Mouse (Mus musculus) lung, embryonic 15.5 days (tissue): ENCODE results near the gene Adarb2. TPM values are rescaled to one million over a fixed set of nuclear protein-coding genes. Genes with fewer than 3 reads are reported as not detected.

Experiments used
- ATAC-seq: fragments of 200-750 bp; cut with Nextera tagmentation; 2 replicates; pipeline ENCODE4 v1.8.0; 2017; ENCODE audit warnings: moderate number of reproducible peaks, borderline replicate concordance; ENCODE audit not compliant: low FRiP score, low TSS enrichment; ENCODE audit errors: extremely low read depth
- H3K27ac ChIP-seq: fragments of 300-500 bp; sonication (generic); 2 replicates; pipeline ENCODE4 v1.5.1; 2015; ENCODE audit warnings: moderate library complexity, mild to moderate bottlenecking, inconsistent platforms
- H3K27me3 ChIP-seq: fragments of 300-500 bp; sonication (generic); 2 replicates; pipeline ENCODE4 v1.6.1; 2015; ENCODE audit warnings: inconsistent platforms
- H3K36me3 ChIP-seq: fragments of 300-500 bp; sonication (generic); 2 replicates; pipeline ENCODE4 v1.6.1; 2015; ENCODE audit warnings: inconsistent platforms
- H3K4me1 ChIP-seq: fragments of 300-500 bp; sonication (generic); 2 replicates; pipeline ENCODE4 v1.6.1; 2015; ENCODE audit warnings: inconsistent platforms
- H3K4me2 ChIP-seq: fragments of 300-500 bp; sonication (generic); 2 replicates; pipeline ENCODE4 v1.6.1; 2015; ENCODE audit warnings: inconsistent platforms, mild to moderate bottlenecking, moderate library complexity
- H3K4me3 ChIP-seq: fragments of 300-500 bp; sonication (generic); 2 replicates; pipeline ENCODE4 v1.5.1; 2015; ENCODE audit warnings: mild to moderate bottlenecking, inconsistent platforms
- H3K9ac ChIP-seq: fragments of 300-500 bp; sonication (generic); 2 replicates; pipeline ENCODE4 v1.6.1; 2015; ENCODE audit warnings: inconsistent platforms
- H3K9me3 ChIP-seq: fragments of 300-500 bp; sonication (generic); 2 replicates; pipeline ENCODE4 v1.6.1; 2016; ENCODE audit warnings: inconsistent platforms
- WGBS: fragments of 180-500 bp; shearing (Covaris S2); methylation state at CpG from one replicate; pipeline ENCODE4 v1.1.7; 2015; 5-methylcytosine and 5-hydroxymethylcytosine counted together
- polyA plus RNA-seq: library from polyadenylated mRNA; unstranded; fragments of >200 nt; fragmentation: Nextera tagmentation; extraction: Ambion mirVana; gene quantifications from 2 replicates; pipeline ENCODE4 v1.2.1, GENCODE M21; 2015

The Adarb2 gene
- polyA plus RNA-seq, 1 experiment from 2014 or later: 0.32 TPM

GRCm38 (mm10) chr13:8519204-8519603 lies 316.5 kb downstream of the Adarb2 start:
- Histone ChIP-seq H3K9me3 (no peaks in the 10 kb centered on the region), H3K36me3 (no peaks in the 10 kb centered on the region), H3K4me1 (no peaks in the 10 kb centered on the region), H3K4me3 (no peak overlapping the region), H3K9ac (no peak overlapping the region), H3K27ac (no peak overlapping the region), H3K4me2 (no peak overlapping the region), H3K27me3 (no peaks in the 10 kb centered on the region)
- ATAC-seq: no peak
- WGBS: 73% methylated on average over 5 of the region's 5 CpGs

- Histone ChIP-seq H3K4me3 (no peak overlapping the region), H3K4me2 (no peak overlapping the region), H3K4me1 (0 out of 2 replicates have a peak, but pooled peaks cover 6% of the 10 kb centered on the region), H3K9ac (no peak overlapping the region), H3K27ac (no peak overlapping the region), H3K27me3 (no peaks in the 10 kb centered on the region), H3K9me3 (no peaks in the 10 kb centered on the region), H3K36me3 (no peaks in the 10 kb centered on the region)
- no peak for ATAC-seq
- 25% methylated on average over 9 of the region's 9 CpGs for WGBS
Observed at GRCm38 (mm10) chr13:8525748-8526631, 323.3 kb downstream of the Adarb2 start.

- no peak overlapping the region for H3K4me3 ChIP-seq
- H3K4me1 ChIP-seq: no peaks in the 10 kb centered on the region
- H3K36me3 ChIP-seq: no peaks in the 10 kb centered on the region
- no peak overlapping the region for H3K4me2 ChIP-seq
- no peaks in the 10 kb centered on the region for H3K9me3 ChIP-seq
- H3K27me3 ChIP-seq: no peaks in the 10 kb centered on the region
- no peak overlapping the region for H3K27ac ChIP-seq
- no peak for ATAC-seq
- 73% methylated on average over 9 of the region's 9 CpGs for WGBS
- no peak overlapping the region for H3K9ac ChIP-seq
Observed at GRCm38 (mm10) chr13:8534265-8535113, 331.8 kb downstream of the Adarb2 start.

- 85% methylated on average over 2 of the region's 2 CpGs for WGBS
- Histone ChIP-seq H3K9ac (no peak overlapping the region), H3K36me3 (no peaks in the 10 kb centered on the region), H3K4me3 (no peak overlapping the region), H3K9me3 (no peaks in the 10 kb centered on the region), H3K4me1 (no peaks in the 10 kb centered on the region), H3K27ac (no peak overlapping the region), H3K27me3 (no peaks in the 10 kb centered on the region), H3K4me2 (no peak overlapping the region)
- ATAC-seq: no peak
Observed at GRCm38 (mm10) chr13:8538481-8538880, 335.8 kb downstream of the Adarb2 start.

- Histone ChIP-seq H3K4me2 (no peak overlapping the region), H3K4me3 (no peak overlapping the region), H3K27ac (no peak overlapping the region), H3K36me3 (no peaks in the 10 kb centered on the region), H3K4me1 (no peaks in the 10 kb centered on the region), H3K9ac (no peak overlapping the region), H3K9me3 (no peaks in the 10 kb centered on the region), H3K27me3 (no peaks in the 10 kb centered on the region)
- no peak for ATAC-seq
- 81% methylated on average over 10 of the region's 10 CpGs for whole genome bisulfite sequencing
Observed at GRCm38 (mm10) chr13:8538896-8539295, 336.2 kb downstream of the Adarb2 start.

- 72% methylated on average over 2 of the region's 2 CpGs for WGBS
- Histone ChIP-seq H3K4me3 (no peak overlapping the region), H3K4me1 (no peaks in the 10 kb centered on the region)
Observed at GRCm38 (mm10) chr13:8542684-8543083, 340.0 kb downstream of the Adarb2 start.

GRCm38 (mm10) chr13:8552242-8552641 lies 349.6 kb downstream of the Adarb2 start:
- 46% methylated on average over 2 of the region's 2 CpGs for WGBS
- no peaks in the 10 kb centered on the region for H3K27me3 ChIP-seq
- ATAC-seq: peak; percentile 86

More at GRCm38 (mm10) chr13:8542684-8543083, 340.0 kb downstream of the Adarb2 start:
- Histone ChIP-seq H3K9me3 (no peaks in the 10 kb centered on the region), H3K27ac (no peak overlapping the region), H3K9ac (no peak overlapping the region), H3K4me2 (no peak overlapping the region), H3K36me3 (no peaks in the 10 kb centered on the region), H3K27me3 (no peaks in the 10 kb centered on the region)
- no peak for ATAC-seq

GRCm38 (mm10) chr13:8557784-8558183 lies 355.1 kb downstream of the Adarb2 start:
- no peak for ATAC-seq
- WGBS: 82% methylated on average over 4 of the region's 4 CpGs
- no peak overlapping the region for H3K27ac ChIP-seq

More at GRCm38 (mm10) chr13:8552242-8552641, 349.6 kb downstream of the Adarb2 start:
- Histone ChIP-seq H3K4me3 (no peak overlapping the region), H3K9ac (no peak overlapping the region), H3K27ac (peak overlapping the region; percentile 54; the same call in 1 of the 2 replicates), H3K4me2 (no peak overlapping the region), H3K36me3 (no peaks in the 10 kb centered on the region), H3K4me1 (no peaks in the 10 kb centered on the region), H3K9me3 (no peaks in the 10 kb centered on the region)

GRCm38 (mm10) chr13:8560485-8560884 lies 357.8 kb downstream of the Adarb2 start:
- no peak for ATAC-seq
- Histone ChIP-seq H3K9me3 (no peaks in the 10 kb centered on the region), H3K36me3 (no peaks in the 10 kb centered on the region), H3K27ac (no peak overlapping the region), H3K9ac (no peak overlapping the region), H3K27me3 (no peaks in the 10 kb centered on the region), H3K4me2 (no peak overlapping the region), H3K4me1 (no peaks in the 10 kb centered on the region), H3K4me3 (no peak overlapping the region)

More at GRCm38 (mm10) chr13:8557784-8558183, 355.1 kb downstream of the Adarb2 start:
- Histone ChIP-seq H3K9ac (no peak overlapping the region), H3K4me2 (no peak overlapping the region), H3K4me1 (no peaks in the 10 kb centered on the region), H3K27me3 (no peaks in the 10 kb centered on the region), H3K36me3 (no peaks in the 10 kb centered on the region), H3K9me3 (no peaks in the 10 kb centered on the region), H3K4me3 (no peak overlapping the region)

- H3K9me3 ChIP-seq: no peaks in the 10 kb centered on the region
- H3K4me1 ChIP-seq: no peaks in the 10 kb centered on the region
- no peaks in the 10 kb centered on the region for H3K36me3 ChIP-seq
- ATAC-seq: no peak
- no peak overlapping the region for H3K27ac ChIP-seq
- no peak overlapping the region for H3K4me2 ChIP-seq
- no peak overlapping the region for H3K4me3 ChIP-seq
- H3K27me3 ChIP-seq: no peaks in the 10 kb centered on the region
- no peak overlapping the region for H3K9ac ChIP-seq
- 85% methylated on average over 7 of the region's 7 CpGs for WGBS
Observed at GRCm38 (mm10) chr13:8563161-8563560, 360.5 kb downstream of the Adarb2 start.

- Histone ChIP-seq H3K4me3 (no peak overlapping the region), H3K4me1 (no peaks in the 10 kb centered on the region), H3K27me3 (no peaks in the 10 kb centered on the region), H3K36me3 (no peaks in the 10 kb centered on the region), H3K9me3 (no peaks in the 10 kb centered on the region), H3K27ac (no peak overlapping the region), H3K4me2 (no peak overlapping the region), H3K9ac (no peak overlapping the region)
- ATAC-seq: no peak
- WGBS: 60% methylated on average over 15 of the region's 15 CpGs
Observed at GRCm38 (mm10) chr13:8567111-8568026, 364.7 kb downstream of the Adarb2 start.
